Mouse (Mus musculus) liver, embryonic 14.5 days (tissue): Measurements from ENCODE around the gene Igf2bp3. TPM values are rescaled to one million over a fixed set of nuclear protein-coding genes. Genes with fewer than 3 reads are reported as not detected.

Source experiments
- ATAC-seq: fragments of 200-750 bp; cut with Nextera tagmentation; 2 replicates; pipeline ENCODE4 v1.8.0; 2017; ENCODE audit warnings: moderate number of reproducible peaks, mild to moderate bottlenecking, moderate library complexity; ENCODE audit not compliant: insufficient read depth
- DNase-seq, 3 experiments: peaks; one replicate each; pipeline ENCODE4 v3.0.0-alpha.2; 2012 to 2013; ENCODE audit warnings: low read depth in 3 of 3, low spot score in 3 of 3
- H3K27ac ChIP-seq: fragments of 300-500 bp; sonication (generic); 2 replicates; pipeline ENCODE4 v1.5.1; 2014; ENCODE audit warnings: moderate library complexity, mild to moderate bottlenecking, control low read depth, inconsistent platforms
- H3K27me3 ChIP-seq: fragments of 300-500 bp; sonication (generic); 2 replicates; pipeline ENCODE4 v1.6.1; 2014; ENCODE audit warnings: mild to moderate bottlenecking, low read length, moderate library complexity; ENCODE audit not compliant: control insufficient read depth, insufficient read depth
- H3K36me3 ChIP-seq: fragments of 300-500 bp; sonication (generic); replicated peaks from 2 replicates; pipeline ENCODE4 v1.6.1; 2014; ENCODE audit warnings: low read depth; ENCODE audit not compliant: control insufficient read depth, insufficient read depth
- H3K4me1 ChIP-seq, 2 experiments: fragments of 200-500 bp in 1 of 2; fragments of 300-500 bp in 1 of 2; sonication (generic) in 1 of 2; replicated peaks; 2 replicates each; pipeline ENCODE4 v1.6.1; 2012 to 2014; ENCODE audit warnings: antibody characterized with exemption in 1 of 2, inconsistent platforms in 1 of 2, low read length in 1 of 2; ENCODE audit not compliant: control insufficient read depth in 2 of 2, insufficient read depth in 2 of 2
- H3K4me2 ChIP-seq: fragments of 300-500 bp; sonication (generic); 2 replicates; pipeline ENCODE4 v1.6.1; 2014; ENCODE audit warnings: low read depth, mild to moderate bottlenecking, control low read depth, moderate library complexity
- H3K4me3 ChIP-seq, 2 experiments: fragments of 200-500 bp in 1 of 2; fragments of 300-500 bp in 1 of 2; sonication (generic) in 1 of 2; 2 replicates each; pipeline ENCODE4 v1.5.1; 2012 to 2014; ENCODE audit warnings: low read depth in 2 of 2, low read length in 2 of 2, mild to moderate bottlenecking in 2 of 2, control low read depth in 1 of 2, inconsistent platforms in 1 of 2, moderate library complexity in 1 of 2; ENCODE audit not compliant: insufficient read depth in 1 of 2
- H3K9ac ChIP-seq: fragments of 300-500 bp; sonication (generic); replicated peaks from 2 replicates; pipeline ENCODE4 v1.6.1; 2014; ENCODE audit warnings: mild to moderate bottlenecking, control low read depth, moderate library complexity
- H3K9me3 ChIP-seq: fragments of 300-500 bp; sonication (generic); 2 replicates; pipeline ENCODE4 v1.6.1; 2016; ENCODE audit warnings: low read length, mixed read lengths; ENCODE audit not compliant: control insufficient read depth
- CTCF ChIP-seq: IDR thresholded peaks from 2 replicates; pipeline ENCODE4 v1.5.1; 2016; ENCODE audit warnings: antibody characterized with exemption, low read depth, control low read depth
- EP300 ChIP-seq: IDR thresholded peaks from 2 replicates; pipeline ENCODE4 v1.6.1; 2016; ENCODE audit warnings: antibody characterized with exemption, low read depth
- WGBS: fragments of 180-500 bp; shearing (Covaris S2); extraction: QIAGEN DNeasy Blood & Tissue Kit; methylation state at CpG from one replicate; pipeline ENCODE4 v1.1.7; 2014; ENCODE audit not compliant: insufficient replicate concordance; 5-methylcytosine and 5-hydroxymethylcytosine counted together
- polyA plus RNA-seq, 2 experiments: library from polyadenylated mRNA; depleted of rRNA in 1 of 2; stranded (reverse) in 1 of 2; unstranded in 1 of 2; fragments of >200 nt; fragmentation: Nextera tagmentation in 1 of 2; extraction: Ambion mirVana in 1 of 2; gene quantifications; 2 replicates each; pipeline versions ENCODE4 v1.2.1 to v1.2.3; 2012 to 2014

Igf2bp3 gene
- polyA plus RNA-seq, 2 experiments: 7.6 to 14.0 TPM

GRCm38 (mm10) chr6:49171216-49171615 lies 43.5 kb downstream of the Igf2bp3 start:
- Histone ChIP-seq H3K9ac (no peak overlapping the region), H3K9me3 (no peaks in the 10 kb centered on the region), H3K4me3 (no peak overlapping the region), H3K4me2 (no peak overlapping the region), H3K27ac (no peak overlapping the region), H3K4me1 (peaks cover 0 to 3% of the 10 kb centered on the region in 2 experiments; a peak in 3 of 4 replicates), H3K27me3 (no peaks in the 10 kb centered on the region), H3K36me3 (no peaks in the 10 kb centered on the region)
- TF ChIP-seq CTCF (no peak), EP300 (no peak)
- DNase-seq (no peak), ATAC-seq (no peak)
- WGBS: 80% methylated on average over 5 of the region's 5 CpGs

DNA sequence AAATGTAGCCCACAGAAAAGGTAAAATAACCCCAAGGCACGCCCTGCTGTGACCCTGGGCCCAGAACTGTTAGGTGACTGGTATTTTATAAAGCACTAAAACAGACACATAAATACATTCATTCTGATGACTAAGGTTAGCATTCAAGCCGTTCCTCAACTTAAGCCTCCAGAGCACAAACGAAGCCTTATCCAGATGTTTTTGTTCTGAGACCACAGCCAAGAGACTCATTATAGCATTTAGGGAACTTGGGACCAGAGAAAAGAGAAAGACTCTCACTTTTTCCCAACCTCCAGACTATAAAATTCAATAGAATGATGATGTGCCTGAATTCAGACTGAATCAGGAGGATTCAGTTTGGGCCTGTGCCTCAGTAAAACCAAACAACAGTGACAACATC lies 46.1 kb downstream of the Igf2bp3 start:
- 77% methylated on average over 3 of the region's 3 CpGs for WGBS

GRCm38 (mm10) chr6:49167406-49167805 lies 47.4 kb downstream of the Igf2bp3 start:
- ATAC-seq: no peak
- Histone ChIP-seq H3K9me3 (no peaks in the 10 kb centered on the region), H3K27me3 (no peaks in the 10 kb centered on the region), H3K36me3 (no peaks in the 10 kb centered on the region; the same call in 1 of the 2 replicates), H3K4me3 (no peak overlapping the region), H3K27ac (no peak overlapping the region), H3K4me1 (no peaks in the 10 kb centered on the region; a peak in 1 of 4 replicates), H3K4me2 (no peak overlapping the region), H3K9ac (no peak overlapping the region)
- 62% methylated on average over 4 of the region's 4 CpGs for WGBS
- no peak for DNase-seq
- no peak for TF ChIP-seq EP300
- TF ChIP-seq CTCF: no peak

More for the DNA sequence above, 46.1 kb downstream of the Igf2bp3 start:
- Histone ChIP-seq H3K27me3 (no peaks in the 10 kb centered on the region), H3K4me1 (peaks cover 0 to under 1% of the 10 kb centered on the region in 2 experiments; a peak in 2 of 4 replicates), H3K36me3 (no peaks in the 10 kb centered on the region), H3K9me3 (no peaks in the 10 kb centered on the region), H3K4me2 (no peak overlapping the region), H3K4me3 (no peak overlapping the region), H3K27ac (no peak overlapping the region), H3K9ac (no peak overlapping the region)
- DNase-seq (no peak), ATAC-seq (no peak)
- no peak for TF ChIP-seq CTCF
- no peak for TF ChIP-seq EP300

DNA sequence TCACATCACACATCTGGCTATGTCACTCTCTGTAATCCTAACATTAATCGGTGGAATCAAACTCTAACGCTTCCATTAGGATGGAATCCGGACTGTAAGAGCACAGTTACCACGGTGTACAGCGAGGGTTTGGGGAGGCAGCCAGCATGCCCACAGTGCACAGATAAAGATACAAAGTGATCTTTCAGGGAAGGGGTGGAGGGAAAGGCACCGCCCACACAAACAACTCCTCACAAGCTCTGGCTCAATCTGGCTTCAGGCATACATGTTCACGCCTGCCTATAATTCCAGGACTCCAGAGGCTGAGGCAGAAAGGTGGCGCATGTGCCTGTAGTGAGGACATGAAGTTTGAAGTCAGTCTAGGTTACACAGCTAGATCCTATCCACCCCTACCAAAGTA lies 48.4 kb downstream of the Igf2bp3 start:
- no peaks in the 10 kb centered on the region for H3K27me3 ChIP-seq
- no peak overlapping the region for H3K9ac ChIP-seq
- no peak overlapping the region for H3K4me3 ChIP-seq
- TF ChIP-seq EP300 (no peak), CTCF (no peak)
- WGBS: 56% methylated on average over 8 of the region's 8 CpGs
- no peaks in the 10 kb centered on the region for H3K9me3 ChIP-seq
- DNase-seq (no peak), ATAC-seq (no peak)
- H3K4me1 ChIP-seq: no peaks in the 10 kb centered on the region; a peak in 1 of 4 replicates
- H3K27ac ChIP-seq: no peak overlapping the region
- H3K36me3 ChIP-seq: no peaks in the 10 kb centered on the region; the same call in 1 of the 2 replicates
- no peak overlapping the region for H3K4me2 ChIP-seq

- Histone ChIP-seq H3K4me3 (no peak overlapping the region), H3K4me1 (no peaks in the 10 kb centered on the region; a peak in 1 of 4 replicates), H3K4me2 (no peak overlapping the region), H3K27ac (no peak overlapping the region), H3K9ac (no peak overlapping the region), H3K9me3 (no peaks in the 10 kb centered on the region), H3K27me3 (no peaks in the 10 kb centered on the region), H3K36me3 (no peaks in the 10 kb centered on the region; the same call in 1 of the 2 replicates)
- TF ChIP-seq EP300 (no peak), CTCF (no peak)
- no peak for ATAC-seq
- no peak for DNase-seq
- 85% methylated on average over 6 of the region's 6 CpGs for WGBS
Observed at GRCm38 (mm10) chr6:49165855-49166254, 48.9 kb downstream of the Igf2bp3 start.
